Mouse (Mus musculus) ES-Bruce4 (cell line): ENCODE data around the gene Rbms3.

Experiments used
- CTCF ChIP-seq: IDR thresholded peaks from one replicate; pipeline ENCODE4 v1.8.1; 2011; ENCODE audit warnings: low read depth, low read length
- EP300 ChIP-seq: IDR thresholded peaks from 2 replicates; pipeline ENCODE4 v1.6.1; 2011; ENCODE audit warnings: low read depth, low read length; ENCODE audit not compliant: insufficient read depth
- POLR2A ChIP-seq: IDR thresholded peaks from one replicate; pipeline ENCODE4 v1.8.1; 2011; ENCODE audit warnings: low read length; ENCODE audit not compliant: insufficient read depth

- no peak for TF ChIP-seq CTCF
- TF ChIP-seq POLR2A: no peak
- TF ChIP-seq EP300: no peak
These were observed 395.5 kb downstream of the Rbms3 start for GRCm38 (mm10) chr9:117234065-117234725.
